Mouse (Mus musculus) natural killer cell, adult 2 months (primary cell): ENCODE data around the gene Lrrtm3.

Experiments
- DNase-seq, 2 experiments: peaks; one replicate each; pipeline ENCODE4 v3.0.0; 2022; ENCODE audit warnings: low spot score in 2 of 2

Lrrtm3 gene

GRCm38 (mm10) chr10:64089680-64090460, at the start of gene Lrrtm3:
Gene Lrrtm3, minus strand, starts transcription at chr10:64090277.
- DNase-seq, result no peak

DNA sequence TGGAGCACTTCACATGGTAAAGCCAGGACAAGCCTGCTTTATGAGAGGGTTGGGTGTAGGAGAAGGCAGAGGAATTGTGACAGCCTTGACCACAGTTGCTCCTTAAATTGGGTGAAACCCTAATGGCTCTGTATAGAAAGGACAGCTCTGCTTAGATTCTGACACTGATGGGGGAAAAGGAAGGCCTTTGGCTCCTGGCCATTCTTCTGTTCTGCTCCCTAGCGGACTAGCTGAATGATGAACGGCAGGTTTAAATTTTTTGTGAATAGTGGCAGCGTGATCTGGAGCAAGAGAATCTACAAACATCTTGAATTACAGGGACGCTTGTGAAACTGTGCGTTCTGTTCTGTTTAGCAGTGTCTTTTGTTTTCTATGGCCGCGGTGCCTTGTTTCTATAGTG, 45.4 kb upstream of the Lrrtm3 start:
- no peak for DNase-seq

DNA sequence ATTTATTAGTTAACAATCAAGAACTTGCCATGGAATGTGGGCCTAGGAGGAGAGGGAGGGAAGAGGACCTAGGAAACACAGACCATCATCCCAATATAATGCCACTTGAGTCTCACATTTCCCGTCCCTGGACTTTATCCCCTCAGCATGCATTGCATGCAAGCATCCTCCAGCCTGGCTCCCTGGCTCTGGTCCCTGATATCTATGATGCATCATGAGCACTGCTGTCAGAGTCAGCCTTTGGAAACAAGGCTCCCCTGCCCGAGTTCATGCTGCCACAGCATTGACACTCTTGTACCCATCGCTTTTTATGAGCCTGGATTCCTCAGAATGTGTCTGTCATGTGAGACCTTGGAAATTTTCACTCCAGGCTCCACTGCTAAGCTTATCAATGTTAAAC, 43.4 kb upstream of the Lrrtm3 start:
- no peak for DNase-seq

- DNase-seq, result no peak
Measured at GRCm38 (mm10) chr10:64130397-64131150, 40.5 kb upstream of the Lrrtm3 start.

DNA sequence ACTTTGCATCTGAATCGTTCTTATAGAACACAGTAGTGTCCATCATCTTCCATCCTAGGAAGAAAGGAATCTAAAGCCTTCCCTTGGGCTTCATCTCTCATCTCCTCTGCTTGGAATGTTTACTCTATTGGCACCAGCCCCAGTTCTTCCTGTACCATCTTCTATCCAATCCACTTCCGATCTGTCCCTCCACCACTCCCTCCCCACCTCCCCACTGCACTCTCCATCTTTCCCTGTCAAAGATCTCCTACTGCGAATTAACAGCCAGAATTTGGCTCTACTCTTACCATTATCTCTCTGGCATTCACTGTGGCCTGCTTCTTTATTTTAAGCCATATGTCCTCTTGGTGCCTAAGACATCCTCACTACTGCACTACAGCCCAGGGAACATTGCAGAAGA, 28.8 kb upstream of the Lrrtm3 start:
- DNase-seq, result no peak

DNA sequence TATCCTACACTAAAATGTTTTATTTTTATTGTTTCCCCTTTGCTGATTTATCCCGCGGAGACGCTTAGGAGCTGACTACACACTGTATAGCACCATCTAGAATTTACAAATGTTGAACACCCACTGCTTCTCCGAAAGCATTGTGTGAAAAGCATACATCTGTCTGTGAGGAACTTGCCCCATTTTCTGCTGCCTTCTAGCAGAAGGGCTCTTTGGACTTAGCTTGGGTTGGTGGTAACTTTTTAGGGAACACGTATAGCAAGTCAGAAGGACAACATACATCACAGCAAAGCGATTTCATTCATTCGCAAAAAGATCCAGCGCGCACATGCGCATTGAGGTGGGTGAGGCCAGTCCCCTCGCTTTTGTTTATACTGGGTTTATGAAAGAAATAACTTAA, 25.2 kb upstream of the Lrrtm3 start:
- no peak for DNase-seq

GRCm38 (mm10) chr10:64096532-64096931, 6.5 kb upstream of the Lrrtm3 start:
- no peak for DNase-seq

DNA sequence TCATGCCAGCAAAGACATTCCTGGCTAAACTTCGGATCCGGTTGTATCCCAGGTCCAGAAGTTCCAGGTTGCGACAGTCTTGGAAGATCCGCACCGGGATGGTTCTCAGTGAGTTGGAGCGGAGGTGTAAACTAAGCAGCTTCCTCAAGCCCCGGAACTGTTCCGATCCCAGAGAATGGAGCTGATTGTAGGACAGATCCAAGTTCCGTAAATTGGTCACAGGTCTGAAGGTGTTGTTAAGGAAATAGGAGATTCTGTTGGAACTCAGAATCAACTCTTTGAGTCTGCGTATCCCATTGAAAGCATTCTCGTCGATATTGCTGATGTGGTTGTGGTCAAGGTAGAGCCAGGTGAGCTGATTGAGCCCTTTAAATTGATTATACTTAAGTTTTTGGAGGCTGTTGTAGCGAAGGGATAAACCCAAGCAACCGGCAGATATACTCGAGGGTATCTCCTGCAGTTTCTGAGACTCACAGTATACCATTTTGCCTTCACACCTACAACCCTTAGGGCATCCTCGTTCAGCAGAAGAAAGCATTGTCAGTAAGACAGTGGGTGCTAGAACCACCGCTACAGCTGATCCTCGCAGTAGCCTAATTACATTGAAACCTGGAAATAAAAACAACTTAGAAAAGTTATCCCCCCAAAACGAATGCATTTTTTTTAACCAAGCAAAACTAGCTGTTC, 1.2 kb downstream of the Lrrtm3 start:
- DNase-seq, result no peak

GRCm38 (mm10) chr10:64087936-64088773, 1.9 kb downstream of the Lrrtm3 start:
- no peak for DNase-seq

DNA sequence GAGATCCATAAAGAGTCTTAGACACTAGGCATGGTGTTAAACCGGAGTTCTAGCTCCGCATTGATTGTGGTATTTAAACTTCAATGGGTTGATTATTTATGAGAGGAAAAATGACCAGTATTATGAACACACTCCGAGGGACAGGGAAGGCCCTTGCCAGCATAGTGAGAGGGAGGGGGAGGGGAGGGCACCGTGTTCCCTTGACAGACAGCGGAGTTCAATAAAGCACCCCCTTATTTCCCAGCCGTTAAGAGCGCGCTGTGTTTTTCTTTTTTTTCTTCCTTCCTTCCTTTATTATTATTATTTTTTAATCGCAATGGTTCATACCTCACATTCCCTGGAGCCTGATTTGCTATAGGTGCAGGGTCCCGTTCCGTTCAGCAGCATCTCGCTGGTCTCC, 2.6 kb downstream of the Lrrtm3 start:
- DNase-seq, result no peak

DNA sequence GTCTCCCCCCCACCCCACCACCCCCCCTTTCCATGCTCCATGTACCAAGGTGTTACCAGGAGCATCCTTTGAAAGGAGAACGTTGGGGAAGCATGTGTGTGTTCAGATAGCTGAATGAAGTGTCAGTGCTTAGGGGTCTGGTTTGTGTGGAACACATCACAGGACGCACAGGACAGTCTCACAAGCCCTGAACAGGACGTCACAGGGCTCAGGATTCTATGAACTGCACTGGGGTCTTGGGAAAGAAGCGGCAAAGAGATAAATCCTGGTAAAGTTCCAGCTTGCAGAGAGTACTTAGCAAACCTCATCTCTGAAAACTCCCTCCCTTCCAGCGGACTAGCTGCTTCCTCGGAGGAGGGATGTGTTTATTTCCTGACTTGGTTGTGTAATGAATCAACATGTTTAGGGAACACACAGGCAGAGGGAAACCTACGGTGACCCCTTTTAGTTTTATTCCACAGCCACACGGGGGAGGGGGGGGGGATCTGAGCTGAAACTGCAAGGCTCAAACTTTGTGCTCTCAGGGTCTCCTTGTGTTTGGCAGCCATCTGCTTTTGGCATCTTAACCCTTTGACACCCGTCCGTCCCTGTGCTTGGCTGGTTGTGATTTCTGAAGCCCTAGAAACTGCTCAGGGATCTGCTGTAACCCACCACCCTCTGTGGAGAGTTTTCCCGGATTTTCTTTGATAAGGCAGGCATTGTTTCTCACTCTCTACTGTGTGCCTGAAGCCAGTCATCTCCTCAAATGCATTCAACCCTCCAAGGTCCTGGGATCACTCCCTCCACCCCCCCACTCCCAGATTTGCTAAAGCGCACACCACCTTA, 3.3 kb downstream of the Lrrtm3 start:
- DNase-seq, result no peak

GRCm38 (mm10) chr10:64086183-64086566, 3.9 kb downstream of the Lrrtm3 start:
- no peak for DNase-seq

DNA sequence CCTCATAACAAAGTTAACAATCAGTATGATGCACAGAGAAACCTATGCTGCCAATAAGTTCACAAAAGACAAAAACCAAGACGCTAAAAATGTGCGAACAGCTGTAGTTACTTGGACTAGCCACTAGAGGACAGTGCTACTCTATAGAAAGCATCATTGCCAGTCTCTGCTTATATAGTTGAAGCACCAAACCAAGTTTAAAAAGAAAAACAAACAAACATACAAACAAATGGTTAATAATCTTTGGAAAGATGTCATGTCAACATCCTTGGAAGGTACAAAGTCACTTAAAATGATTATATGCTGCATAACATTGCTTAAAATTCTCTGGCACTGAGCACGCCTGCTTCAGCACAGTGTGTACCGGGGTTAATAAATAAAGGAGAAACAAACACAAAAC, 5.6 kb downstream of the Lrrtm3 start:
- DNase-seq, result no peak

GRCm38 (mm10) chr10:64083813-64084212, 6.3 kb downstream of the Lrrtm3 start:
- DNase-seq, result no peak

DNA sequence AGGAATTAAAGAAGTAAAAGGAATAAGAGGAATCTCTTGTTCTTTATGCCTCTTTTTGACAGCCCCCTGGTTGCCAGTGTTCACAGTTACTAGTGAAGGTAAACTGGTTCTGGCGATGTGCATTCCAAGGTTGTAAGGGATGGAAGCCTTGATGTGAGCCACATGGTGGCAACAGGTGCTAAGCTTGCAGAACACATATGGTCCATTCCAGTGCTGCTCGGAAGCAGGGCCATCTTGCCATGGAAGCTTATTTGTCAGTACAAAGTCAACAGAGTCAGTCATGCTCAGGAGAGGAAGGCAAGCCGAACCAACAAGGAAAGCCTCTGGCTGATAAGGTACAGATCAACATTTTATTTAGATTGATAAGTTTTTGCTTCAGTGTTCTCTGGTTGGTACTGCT, 7.7 kb downstream of the Lrrtm3 start:
- DNase-seq, result no peak

DNA sequence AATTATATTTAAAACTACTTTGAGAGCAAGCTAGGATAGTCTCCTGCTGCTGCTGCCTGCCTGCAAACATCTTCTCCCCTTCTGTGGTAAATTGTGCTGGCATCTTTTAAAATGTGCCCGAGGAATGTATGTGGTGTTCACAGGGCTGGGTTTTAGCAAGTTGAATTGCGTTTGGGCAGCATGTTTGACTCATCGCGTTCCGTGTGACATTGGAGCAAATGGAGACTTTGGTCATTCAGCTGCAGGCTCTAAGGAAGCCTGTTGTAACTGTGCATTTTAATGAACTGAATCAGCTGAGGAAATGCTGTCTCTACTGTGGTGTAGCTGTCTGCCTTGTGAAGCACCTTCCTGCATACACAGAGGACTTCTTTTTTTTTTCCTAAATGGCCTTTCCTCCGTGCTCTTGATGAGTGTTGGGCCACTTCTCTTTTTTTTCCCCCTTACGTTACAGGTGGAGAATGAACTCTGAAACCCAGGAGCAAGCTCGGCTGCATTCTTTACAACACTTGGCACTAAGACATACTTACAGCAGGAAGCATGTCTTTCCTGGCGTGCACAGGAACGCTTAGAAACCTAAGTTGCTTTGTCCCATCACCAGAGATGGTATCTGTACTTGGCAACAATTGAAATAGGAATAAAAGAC, 13.5 kb downstream of the Lrrtm3 start:
- DNase-seq, result no peak

DNA sequence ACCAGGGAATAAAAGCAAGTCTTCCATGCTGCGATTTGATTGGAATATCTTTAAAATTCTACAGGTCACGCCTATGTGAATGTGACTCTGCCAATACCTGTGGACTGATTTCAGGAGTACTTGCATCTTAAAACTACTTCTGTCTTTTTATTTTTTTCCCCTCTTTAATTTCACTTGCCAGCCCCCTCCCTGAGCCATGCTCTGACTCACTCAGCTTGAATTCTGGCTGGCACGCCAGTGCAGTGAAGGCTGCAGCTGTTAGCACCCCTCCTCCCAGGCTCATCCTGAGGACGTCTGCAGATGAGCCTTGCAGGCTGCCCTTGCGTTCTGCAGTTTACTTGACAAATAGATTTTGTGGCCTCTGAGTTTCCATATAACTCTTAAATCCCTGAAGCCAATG, 14.1 kb downstream of the Lrrtm3 start:
- no peak for DNase-seq

DNA sequence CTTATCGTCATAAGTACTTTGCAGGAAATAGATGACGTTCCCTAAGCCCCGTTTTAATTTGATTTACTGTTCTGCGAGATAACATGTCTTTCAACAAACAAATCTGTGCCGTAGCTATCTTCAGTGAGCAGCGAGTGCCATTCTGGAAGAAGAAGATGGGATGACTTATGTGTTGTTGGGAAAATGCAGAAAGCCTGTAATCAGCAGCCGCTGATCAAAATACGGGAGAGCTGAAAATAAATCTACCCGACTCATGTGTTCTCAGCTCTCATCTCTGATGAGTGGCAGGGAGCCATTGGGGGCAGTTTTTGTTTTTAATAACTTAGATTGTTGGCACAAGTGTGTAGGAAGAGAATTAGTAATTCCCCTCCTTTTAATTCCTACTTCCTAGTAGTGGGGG, 26.4 kb downstream of the Lrrtm3 start:
- no peak for DNase-seq

- no peak for DNase-seq
Measured at GRCm38 (mm10) chr10:64049946-64050345, 40.1 kb downstream of the Lrrtm3 start.

- no peak for DNase-seq
Measured at GRCm38 (mm10) chr10:64049151-64049550, 40.9 kb downstream of the Lrrtm3 start.
